Mouse (Mus musculus) neutrophil, adult 5-6 weeks (primary cell): ENCODE measurements around the gene Eef1akmt2. TPM values are rescaled to one million over a fixed set of nuclear protein-coding genes. Genes with fewer than 3 reads are reported as not detected.
A peak's percentile ranks its signal among the peaks of the same experiment; 100 is the strongest.

Source experiments
- ATAC-seq: fragments of 151-379, 151-347 bp; 2 replicates; pipeline ENCODE4 v1.8.0; 2017; ENCODE audit warnings: mild to moderate bottlenecking, moderate TSS enrichment; ENCODE audit not compliant: insufficient number of reproducible peaks, poor library complexity, low FRiP score, severe bottlenecking; ENCODE audit errors: extremely low read depth
- total RNA-seq: library from RNA; stranded (forward); fragments of 200-1000 nt; gene quantifications from 2 replicates; pipeline ENCODE4 v1.2.3, GENCODE M21; 2017

The Eef1akmt2 gene
- total RNA-seq: 30.7 and 35.0 TPM in 2 replicates

GRCm38 (mm10) chr7:132852173-132852844 lies at the start of gene Eef1akmt2:
TSS of gene Eef1akmt2 (minus strand) at chr7:132852673.
- peak; percentile 91 for ATAC-seq

- ATAC-seq: no peak
Observed at GRCm38 (mm10) chr7:132900826-132901531, 48.5 kb upstream of the Eef1akmt2 start.

GRCm38 (mm10) chr7:132898234-132898633 lies 45.8 kb upstream of the Eef1akmt2 start:
- peak; percentile 67 for ATAC-seq

- no peak for ATAC-seq
Observed at GRCm38 (mm10) chr7:132897258-132897657, 44.8 kb upstream of the Eef1akmt2 start.

- no peak for ATAC-seq
Observed at GRCm38 (mm10) chr7:132896206-132896815, 43.8 kb upstream of the Eef1akmt2 start.

GRCm38 (mm10) chr7:132894841-132895555 lies 42.5 kb upstream of the Eef1akmt2 start:
- ATAC-seq: no peak

GRCm38 (mm10) chr7:132893336-132893735 lies 40.9 kb upstream of the Eef1akmt2 start:
- no peak for ATAC-seq

GRCm38 (mm10) chr7:132892806-132893205 lies 40.3 kb upstream of the Eef1akmt2 start:
- ATAC-seq: no peak

- no peak for ATAC-seq
Observed at GRCm38 (mm10) chr7:132892311-132892661, 39.8 kb upstream of the Eef1akmt2 start.

- no peak for ATAC-seq
Observed at GRCm38 (mm10) chr7:132891561-132892310, 39.3 kb upstream of the Eef1akmt2 start.

GRCm38 (mm10) chr7:132890201-132890600 lies 37.7 kb upstream of the Eef1akmt2 start:
- ATAC-seq: no peak

GRCm38 (mm10) chr7:132889691-132890090 lies 37.2 kb upstream of the Eef1akmt2 start:
- ATAC-seq: no peak

GRCm38 (mm10) chr7:132888518-132889249 lies 36.2 kb upstream of the Eef1akmt2 start:
- ATAC-seq: no peak

GRCm38 (mm10) chr7:132888052-132888451 lies 35.6 kb upstream of the Eef1akmt2 start:
- no peak for ATAC-seq

GRCm38 (mm10) chr7:132887019-132887804 lies 34.7 kb upstream of the Eef1akmt2 start:
- no peak for ATAC-seq

- ATAC-seq: no peak
Observed at GRCm38 (mm10) chr7:132884031-132884430, 31.6 kb upstream of the Eef1akmt2 start.

- 0 out of 2 replicates have a peak, but pooled peaks have one; percentile 33 for ATAC-seq
Observed at GRCm38 (mm10) chr7:132882343-132882742, 29.9 kb upstream of the Eef1akmt2 start.
